Mouse (Mus musculus): ENCODE measurements around the gene Sergef. TPM values are rescaled to one million over a fixed set of nuclear protein-coding genes. Genes with fewer than 3 reads are reported as not detected.
A peak's percentile ranks its signal among the peaks of the same experiment; 100 is the strongest.

The Sergef gene
- polyA plus RNA-seq, 1 experiment from 2014 or later = 13.3 TPM

GRCm38 (mm10) chr7:46628375-46628975 is 11.1 kb downstream of the Sergef start:
- H3K36me3 ChIP-seq (ENCODE audit: control insufficient read depth, insufficient read depth, low read length) = no peaks in the 10 kb centered on the region; the same call in 1 of the 2 replicates
- WGBS = 50% methylated on average over 8 of the region's 8 CpGs
- no peaks in the 10 kb centered on the region for H3K4me1 ChIP-seq (replicated peaks; ENCODE audit: control insufficient read depth, insufficient read depth, low read length)
- H3K9ac ChIP-seq (ENCODE audit: low read length) = no peak overlapping the region
- no peak for ATAC-seq (ENCODE audit: low read depth)
- no peak overlapping the region for H3K4me2 ChIP-seq (ENCODE audit: low read depth, low read length)
- no peak overlapping the region for H3K27ac ChIP-seq (ENCODE audit: low read length)
- H3K27me3 ChIP-seq (ENCODE audit: control insufficient read depth, insufficient read depth, low read depth, low read length) = no peaks in the 10 kb centered on the region
- H3K9me3 ChIP-seq (ENCODE audit: control insufficient read depth, low read length) = no peaks in the 10 kb centered on the region
- no peak overlapping the region for H3K4me3 ChIP-seq (ENCODE audit: low read length)

DNA sequence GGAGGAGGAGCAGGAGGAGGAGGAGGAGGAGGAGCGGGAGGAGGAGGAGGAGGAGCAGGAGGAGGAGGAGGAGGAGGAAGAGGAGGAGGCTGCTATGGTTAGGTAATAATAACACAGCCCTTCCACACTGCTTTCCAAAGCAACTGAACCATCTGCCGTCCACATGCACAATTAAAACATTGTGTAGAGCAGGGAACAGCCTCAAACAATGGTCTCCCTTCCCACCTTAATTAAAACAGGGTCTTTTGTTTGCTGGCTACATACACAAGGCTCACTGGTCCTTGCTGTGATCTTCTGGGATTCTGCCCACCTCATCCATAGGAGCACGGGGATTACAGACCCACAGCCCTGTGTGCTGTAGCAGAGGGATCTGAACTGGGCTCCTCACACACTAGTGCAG is 15.6 kb downstream of the Sergef start:
- Histone ChIP-seq H3K4me2 (ENCODE audit: low read depth, low read length) (no peak overlapping the region), H3K9ac (ENCODE audit: low read length) (no peak overlapping the region), H3K27ac (ENCODE audit: low read length) (no peak overlapping the region), H3K4me1 (replicated peaks; ENCODE audit: control insufficient read depth, insufficient read depth, low read length) (no peaks in the 10 kb centered on the region), H3K36me3 (ENCODE audit: control insufficient read depth, insufficient read depth, low read length) (no peaks in the 10 kb centered on the region), H3K4me3 (ENCODE audit: low read length) (no peak overlapping the region), H3K9me3 (ENCODE audit: control insufficient read depth, low read length) (no peaks in the 10 kb centered on the region), H3K27me3 (ENCODE audit: control insufficient read depth, insufficient read depth, low read depth, low read length) (no peaks in the 10 kb centered on the region)
- 70% methylated on average over 2 of the region's 3 CpGs for WGBS
- ATAC-seq (ENCODE audit: low read depth) = no peak

GRCm38 (mm10) chr7:46618416-46619110 is 21.0 kb downstream of the Sergef start:
- 89% methylated on average over 23 of the region's 23 CpGs for WGBS
- H3K9ac ChIP-seq (ENCODE audit: low read length) = no peak overlapping the region
- no peak for ATAC-seq (ENCODE audit: low read depth)
- H3K9me3 ChIP-seq (ENCODE audit: control insufficient read depth, low read length) = no peaks in the 10 kb centered on the region
- no peaks in the 10 kb centered on the region for H3K36me3 ChIP-seq (ENCODE audit: control insufficient read depth, insufficient read depth, low read length)
- H3K4me2 ChIP-seq (ENCODE audit: low read depth, low read length) = no peak overlapping the region
- no peak overlapping the region for H3K27ac ChIP-seq (ENCODE audit: low read length)
- no peak overlapping the region for H3K4me3 ChIP-seq (ENCODE audit: low read length)
- peaks cover 13% of the 10 kb centered on the region for H3K4me1 ChIP-seq (replicated peaks; ENCODE audit: control insufficient read depth, insufficient read depth, low read length)
- H3K27me3 ChIP-seq (ENCODE audit: control insufficient read depth, insufficient read depth, low read depth, low read length) = no peaks in the 10 kb centered on the region

DNA sequence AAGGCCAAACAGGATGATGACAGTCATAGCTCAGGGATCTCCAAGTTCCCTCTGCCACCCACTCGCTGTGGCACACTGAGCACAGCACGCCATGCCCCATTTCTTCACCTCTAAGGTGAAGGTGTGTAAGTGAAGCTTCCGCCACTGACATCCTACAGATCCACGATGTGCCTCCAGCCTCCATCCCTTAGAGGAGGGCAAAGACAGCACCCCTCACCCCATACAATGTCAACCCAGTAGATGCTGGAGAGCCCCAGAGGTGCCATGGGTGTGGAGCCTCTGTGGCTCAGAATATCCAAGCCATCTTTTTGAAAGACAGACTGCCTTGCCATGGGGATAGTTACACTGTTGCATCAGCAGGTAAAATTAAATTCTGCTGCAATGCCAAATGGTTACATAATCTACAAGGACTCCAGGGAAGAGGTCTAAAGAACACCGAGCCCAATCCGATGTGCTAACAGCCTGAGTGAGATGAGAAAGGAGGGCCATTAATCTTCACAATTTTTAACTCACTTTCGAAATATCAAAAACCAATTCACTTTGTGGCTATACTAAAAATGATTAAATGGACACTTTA is 23.1 kb downstream of the Sergef start:
- H3K9ac ChIP-seq (ENCODE audit: low read length) = no peak overlapping the region
- H3K4me1 ChIP-seq (replicated peaks; ENCODE audit: control insufficient read depth, insufficient read depth, low read length) = peaks cover 29% of the 10 kb centered on the region
- no peaks in the 10 kb centered on the region for H3K27me3 ChIP-seq (ENCODE audit: control insufficient read depth, insufficient read depth, low read depth, low read length)
- WGBS = 83% methylated on average over 7 of the region's 7 CpGs
- ATAC-seq (ENCODE audit: low read depth) = no peak
- no peaks in the 10 kb centered on the region for H3K36me3 ChIP-seq (ENCODE audit: control insufficient read depth, insufficient read depth, low read length)
- no peak overlapping the region for H3K4me3 ChIP-seq (ENCODE audit: low read length)
- no peak overlapping the region for H3K4me2 ChIP-seq (ENCODE audit: low read depth, low read length)
- no peak overlapping the region for H3K27ac ChIP-seq (ENCODE audit: low read length)
- no peaks in the 10 kb centered on the region for H3K9me3 ChIP-seq (ENCODE audit: control insufficient read depth, low read length)

- peak overlapping the region; percentile 39; the same call in 1 of the 2 replicates for H3K27ac ChIP-seq (ENCODE audit: low read length)
- H3K9me3 ChIP-seq (ENCODE audit: control insufficient read depth, low read length) = no peaks in the 10 kb centered on the region
- no peak overlapping the region for H3K4me3 ChIP-seq (ENCODE audit: low read length)
- 37% methylated on average over 5 of the region's 5 CpGs for WGBS
- no peaks in the 10 kb centered on the region for H3K27me3 ChIP-seq (ENCODE audit: control insufficient read depth, insufficient read depth, low read depth, low read length)
- peak; percentile 20; the same call in 1 of the 2 replicates for ATAC-seq (ENCODE audit: low read depth)
- peaks cover 31% of the 10 kb centered on the region for H3K4me1 ChIP-seq (replicated peaks; ENCODE audit: control insufficient read depth, insufficient read depth, low read length)
- H3K4me2 ChIP-seq (ENCODE audit: low read depth, low read length) = no peak overlapping the region
- no peak overlapping the region for H3K9ac ChIP-seq (ENCODE audit: low read length)
- H3K36me3 ChIP-seq (ENCODE audit: control insufficient read depth, insufficient read depth, low read length) = no peaks in the 10 kb centered on the region
Observed at GRCm38 (mm10) chr7:46615256-46615977, 24.2 kb downstream of the Sergef start.

DNA sequence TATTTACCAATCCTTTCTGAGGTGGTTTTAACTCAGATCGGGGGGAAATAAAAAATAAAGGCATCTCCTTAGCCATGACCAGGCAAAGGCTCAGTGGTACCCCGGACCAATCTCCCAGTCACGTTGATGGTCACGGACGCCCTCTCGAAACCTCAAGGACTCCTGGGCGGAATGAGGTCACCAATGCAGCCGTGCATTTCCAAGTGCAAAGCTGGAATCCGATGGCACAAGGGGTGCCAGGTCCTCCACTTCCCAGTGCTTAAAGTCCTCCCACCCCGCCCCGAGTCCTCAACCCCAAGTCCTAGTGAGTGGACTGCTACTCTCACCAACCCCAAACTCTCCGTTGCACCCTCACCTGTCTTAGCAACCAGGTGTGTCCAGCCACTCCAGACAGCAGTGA is 25.3 kb downstream of the Sergef start:
- H3K9ac ChIP-seq (ENCODE audit: low read length) = no peak overlapping the region
- H3K4me1 ChIP-seq (replicated peaks; ENCODE audit: control insufficient read depth, insufficient read depth, low read length) = peaks cover 31% of the 10 kb centered on the region
- no peak overlapping the region for H3K4me3 ChIP-seq (ENCODE audit: low read length)
- H3K27ac ChIP-seq (ENCODE audit: low read length) = peak overlapping the region; percentile 13; the same call in 1 of the 2 replicates
- WGBS = 77% methylated on average over 12 of the region's 12 CpGs
- H3K36me3 ChIP-seq (ENCODE audit: control insufficient read depth, insufficient read depth, low read length) = no peaks in the 10 kb centered on the region
- no peak for ATAC-seq (ENCODE audit: low read depth)
- no peaks in the 10 kb centered on the region for H3K27me3 ChIP-seq (ENCODE audit: control insufficient read depth, insufficient read depth, low read depth, low read length)
- H3K4me2 ChIP-seq (ENCODE audit: low read depth, low read length) = no peak overlapping the region
- H3K9me3 ChIP-seq (ENCODE audit: control insufficient read depth, low read length) = no peaks in the 10 kb centered on the region

DNA sequence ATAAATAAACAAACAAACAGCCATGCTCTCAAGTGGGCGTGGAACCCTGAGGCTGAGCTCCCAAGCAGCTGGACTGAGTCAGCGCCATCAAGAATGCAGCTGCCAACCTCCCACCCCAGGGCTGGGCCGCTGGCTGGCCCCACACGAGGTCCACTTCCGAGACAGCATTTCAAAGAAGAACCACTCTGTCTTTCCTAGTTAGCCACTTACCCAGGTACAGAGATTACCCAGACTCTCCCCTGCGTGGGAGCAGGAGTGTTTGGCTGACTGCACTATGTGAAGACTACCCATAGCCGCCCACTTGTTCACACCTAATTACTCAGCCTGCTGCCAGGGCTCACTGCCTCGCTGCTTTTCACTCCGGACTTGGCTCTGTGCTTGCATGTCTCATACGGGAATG is 26.5 kb downstream of the Sergef start:
- Histone ChIP-seq H3K9me3 (ENCODE audit: control insufficient read depth, low read length) (no peaks in the 10 kb centered on the region), H3K9ac (ENCODE audit: low read length) (no peak overlapping the region), H3K4me3 (ENCODE audit: low read length) (no peak overlapping the region), H3K36me3 (ENCODE audit: control insufficient read depth, insufficient read depth, low read length) (no peaks in the 10 kb centered on the region), H3K27ac (ENCODE audit: low read length) (no peak overlapping the region), H3K27me3 (ENCODE audit: control insufficient read depth, insufficient read depth, low read depth, low read length) (no peaks in the 10 kb centered on the region), H3K4me2 (ENCODE audit: low read depth, low read length) (no peak overlapping the region), H3K4me1 (replicated peaks; ENCODE audit: control insufficient read depth, insufficient read depth, low read length) (peaks cover 31% of the 10 kb centered on the region)
- WGBS = 39% methylated on average over 10 of the region's 10 CpGs
- peak; percentile 64 for ATAC-seq (ENCODE audit: low read depth)

GRCm38 (mm10) chr7:46612421-46612937 is 27.1 kb downstream of the Sergef start:
- H3K27ac ChIP-seq (ENCODE audit: low read length) = no peak overlapping the region
- no peaks in the 10 kb centered on the region for H3K36me3 ChIP-seq (ENCODE audit: control insufficient read depth, insufficient read depth, low read length)
- no peak overlapping the region for H3K4me2 ChIP-seq (ENCODE audit: low read depth, low read length)
- ATAC-seq (ENCODE audit: low read depth) = no peak
- no peaks in the 10 kb centered on the region for H3K9me3 ChIP-seq (ENCODE audit: control insufficient read depth, low read length)
- H3K4me3 ChIP-seq (ENCODE audit: low read length) = no peak overlapping the region
- no peaks in the 10 kb centered on the region for H3K27me3 ChIP-seq (ENCODE audit: control insufficient read depth, insufficient read depth, low read depth, low read length)
- no peak overlapping the region for H3K9ac ChIP-seq (ENCODE audit: low read length)
- H3K4me1 ChIP-seq (replicated peaks; ENCODE audit: control insufficient read depth, insufficient read depth, low read length) = peaks cover 31% of the 10 kb centered on the region
- 56% methylated on average over 6 of the region's 6 CpGs for WGBS

DNA sequence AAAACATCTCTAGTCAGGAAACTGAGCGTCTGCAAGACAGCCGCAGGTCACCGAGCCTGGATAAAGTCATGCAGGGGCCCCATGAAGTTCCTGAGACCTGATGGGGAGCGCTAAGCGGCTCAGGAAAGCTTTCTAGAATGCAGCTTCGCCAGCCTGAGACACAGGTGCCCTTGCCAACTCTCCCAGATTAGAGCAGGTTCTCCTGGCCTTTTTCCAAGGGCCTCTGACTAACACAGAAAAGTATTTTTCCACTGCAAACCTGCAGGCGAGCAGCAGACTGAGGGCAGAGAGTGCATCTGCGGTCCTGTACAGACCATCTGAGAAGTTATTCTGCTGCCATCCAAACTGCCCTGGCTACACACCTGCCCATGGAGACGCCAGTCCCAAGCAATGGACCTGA is 27.6 kb downstream of the Sergef start:
- peak; percentile 22 for ATAC-seq (ENCODE audit: low read depth)
- H3K27ac ChIP-seq (ENCODE audit: low read length) = 0 out of 2 replicates have a peak overlapping the region, but pooled peaks have one; percentile 8
- 56% methylated on average over 9 of the region's 9 CpGs for WGBS
- no peaks in the 10 kb centered on the region for H3K36me3 ChIP-seq (ENCODE audit: control insufficient read depth, insufficient read depth, low read length)
- H3K4me3 ChIP-seq (ENCODE audit: low read length) = no peak overlapping the region
- no peaks in the 10 kb centered on the region for H3K9me3 ChIP-seq (ENCODE audit: control insufficient read depth, low read length)
- no peak overlapping the region for H3K9ac ChIP-seq (ENCODE audit: low read length)
- no peak overlapping the region for H3K4me2 ChIP-seq (ENCODE audit: low read depth, low read length)
- H3K4me1 ChIP-seq (replicated peaks; ENCODE audit: control insufficient read depth, insufficient read depth, low read length) = peaks cover 31% of the 10 kb centered on the region
- H3K27me3 ChIP-seq (ENCODE audit: control insufficient read depth, insufficient read depth, low read depth, low read length) = no peaks in the 10 kb centered on the region
